Mouse (Mus musculus) neural tube, embryonic 11.5 days (tissue): ENCODE measurements around the gene Hs2st1. TPM values are rescaled to one million over a fixed set of nuclear protein-coding genes. Genes with fewer than 3 reads are reported as not detected.

ENCODE experiments used
- ATAC-seq: fragments of 200-750 bp; cut with Nextera tagmentation; 2 replicates; pipeline ENCODE4 v1.8.0; 2017; ENCODE audit warnings: moderate number of reproducible peaks, mild to moderate bottlenecking, moderate TSS enrichment, moderate library complexity; ENCODE audit not compliant: insufficient read depth, low FRiP score, low TSS enrichment
- DNase-seq: peaks from one replicate; pipeline ENCODE4 v3.0.0-alpha.2; 2015; ENCODE audit warnings: low spot score
- H3K27ac ChIP-seq: fragments of 300-500 bp; sonication (generic); 2 replicates; pipeline ENCODE4 v1.5.1; 2014; ENCODE audit warnings: low read depth, mild to moderate bottlenecking, low read length
- H3K27me3 ChIP-seq: fragments of 300-500 bp; sonication (generic); 2 replicates; pipeline ENCODE4 v1.6.1; 2014; ENCODE audit warnings: mild to moderate bottlenecking, low read length, mixed read lengths; ENCODE audit not compliant: control insufficient read depth, insufficient read depth
- H3K36me3 ChIP-seq: fragments of 300-500 bp; sonication (generic); 2 replicates; pipeline ENCODE4 v1.6.1; 2014; ENCODE audit warnings: mild to moderate bottlenecking, low read length, moderate library complexity, mixed read lengths; ENCODE audit not compliant: control insufficient read depth, insufficient read depth
- H3K4me1 ChIP-seq: fragments of 300-500 bp; sonication (generic); 2 replicates; pipeline ENCODE4 v1.6.1; 2014; ENCODE audit warnings: low read length, mixed read lengths; ENCODE audit not compliant: control insufficient read depth, insufficient read depth
- H3K4me2 ChIP-seq: fragments of 300-500 bp; sonication (generic); 2 replicates; pipeline ENCODE4 v1.6.1; 2014; ENCODE audit warnings: low read depth, mild to moderate bottlenecking, moderate library complexity
- H3K4me3 ChIP-seq: fragments of 300-500 bp; sonication (generic); 2 replicates; pipeline ENCODE4 v1.5.1; 2014; ENCODE audit warnings: low read depth, low read length
- H3K9ac ChIP-seq: fragments of 300-500 bp; sonication (generic); 2 replicates; pipeline ENCODE4 v1.6.1; 2014; ENCODE audit warnings: mild to moderate bottlenecking, low read length
- H3K9me3 ChIP-seq: fragments of 300-500 bp; sonication (generic); 2 replicates; pipeline ENCODE4 v1.6.1; 2016; ENCODE audit warnings: low read length; ENCODE audit not compliant: control insufficient read depth
- WGBS: fragments of 180-500 bp; shearing (Covaris S2); extraction: QIAGEN DNeasy Blood & Tissue Kit; methylation state at CpG from one replicate; pipeline ENCODE4 v1.1.7; 2014; 5-methylcytosine and 5-hydroxymethylcytosine counted together
- polyA plus RNA-seq: library from polyadenylated mRNA; unstranded; fragments of >200 nt; fragmentation: Nextera tagmentation; extraction: Ambion mirVana; gene quantifications from 2 replicates; pipeline ENCODE4 v1.2.1, GENCODE M21; 2014

Gene Hs2st1
- polyA plus RNA-seq, 1 experiment from 2014 or later: 18.1 TPM

- no peak overlapping the region for H3K4me2 ChIP-seq
- no peaks in the 10 kb centered on the region for H3K27me3 ChIP-seq
- ATAC-seq (no peak), DNase-seq (no peak)
- H3K4me1 ChIP-seq: no peaks in the 10 kb centered on the region
- H3K27ac ChIP-seq: no peak overlapping the region
- H3K4me3 ChIP-seq: no peak overlapping the region
- peaks cover 2% of the 10 kb centered on the region for H3K36me3 ChIP-seq
- no peak overlapping the region for H3K9ac ChIP-seq
- WGBS: 91% methylated on average over 7 of the region's 7 CpGs
- H3K9me3 ChIP-seq: no peaks in the 10 kb centered on the region
Measured at GRCm38 (mm10) chr3:144580281-144580680, 10.3 kb upstream of the Hs2st1 start.

DNA sequence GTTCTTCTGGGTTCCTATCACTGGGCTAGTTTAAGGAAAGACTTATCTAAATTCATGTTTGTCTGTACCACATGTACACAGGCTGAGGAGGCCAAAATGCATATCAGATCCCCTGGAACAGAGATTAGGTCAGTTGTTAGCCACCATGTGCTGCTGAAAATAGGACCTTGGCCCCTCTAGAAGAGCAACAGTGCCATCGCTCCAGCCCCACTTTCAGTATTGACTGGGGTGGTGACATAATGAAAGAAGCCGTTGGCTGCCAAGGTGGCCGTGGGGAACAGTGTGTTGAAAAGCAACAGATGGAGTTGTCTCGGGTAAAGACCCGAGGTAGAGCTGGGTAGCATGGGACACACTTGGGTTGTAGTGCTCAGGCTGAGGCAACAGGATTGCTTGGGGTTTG, 9.8 kb upstream of the Hs2st1 start:
- peaks cover 2% of the 10 kb centered on the region for H3K36me3 ChIP-seq
- H3K4me1 ChIP-seq: no peaks in the 10 kb centered on the region
- whole genome bisulfite sequencing: 90% methylated on average over 5 of the region's 5 CpGs
- H3K4me3 ChIP-seq: no peak overlapping the region
- H3K27me3 ChIP-seq: no peaks in the 10 kb centered on the region
- no peak overlapping the region for H3K9ac ChIP-seq
- DNase-seq (no peak), ATAC-seq (no peak)
- H3K9me3 ChIP-seq: no peaks in the 10 kb centered on the region
- H3K4me2 ChIP-seq: no peak overlapping the region
- H3K27ac ChIP-seq: no peak overlapping the region

- H3K9ac ChIP-seq: no peak overlapping the region
- ATAC-seq (no peak), DNase-seq (no peak)
- no peak overlapping the region for H3K4me3 ChIP-seq
- H3K36me3 ChIP-seq: peaks cover 2% of the 10 kb centered on the region
- WGBS: 95% methylated on average over 4 of the region's 4 CpGs
- no peak overlapping the region for H3K4me2 ChIP-seq
- H3K9me3 ChIP-seq: no peaks in the 10 kb centered on the region
- no peaks in the 10 kb centered on the region for H3K4me1 ChIP-seq
- H3K27me3 ChIP-seq: no peaks in the 10 kb centered on the region
- H3K27ac ChIP-seq: no peak overlapping the region
Measured at GRCm38 (mm10) chr3:144578921-144579320, 8.9 kb upstream of the Hs2st1 start.

GRCm38 (mm10) chr3:144577366-144578340, 7.7 kb upstream of the Hs2st1 start:
- Histone ChIP-seq H3K4me1 (no peaks in the 10 kb centered on the region), H3K4me2 (no peak overlapping the region), H3K9ac (no peak overlapping the region), H3K4me3 (no peak overlapping the region), H3K27ac (no peak overlapping the region), H3K9me3 (no peaks in the 10 kb centered on the region), H3K36me3 (peaks cover 2% of the 10 kb centered on the region), H3K27me3 (no peaks in the 10 kb centered on the region)
- WGBS: 89% methylated on average over 10 of the region's 10 CpGs
- DNase-seq (no peak), ATAC-seq (no peak)

DNA sequence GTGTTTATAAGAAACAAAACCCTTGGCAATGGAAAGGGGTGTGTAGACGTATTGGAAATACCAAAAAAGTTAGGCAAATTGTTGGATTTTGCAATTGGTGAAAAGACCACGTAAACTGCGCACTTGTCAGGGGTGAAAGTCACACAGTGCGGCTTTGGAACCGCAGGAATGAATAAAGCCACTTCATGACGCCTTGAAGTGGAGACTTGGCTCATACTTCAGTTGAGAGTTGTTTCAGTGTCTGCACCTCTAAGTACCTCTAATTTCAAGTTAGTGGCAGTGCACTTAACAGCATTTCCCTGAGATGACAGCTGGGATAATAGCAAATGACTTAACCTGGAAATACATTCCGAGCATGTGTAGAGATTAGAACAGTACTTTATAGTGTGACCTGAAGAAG, 4.3 kb upstream of the Hs2st1 start:
- Histone ChIP-seq H3K27ac (no peak overlapping the region), H3K4me2 (no peak overlapping the region), H3K36me3 (no peaks in the 10 kb centered on the region), H3K4me1 (peaks cover 6% of the 10 kb centered on the region; the same call in 1 of the 2 replicates), H3K27me3 (no peaks in the 10 kb centered on the region), H3K9ac (no peak overlapping the region), H3K4me3 (no peak overlapping the region), H3K9me3 (no peaks in the 10 kb centered on the region)
- WGBS: 96% methylated on average over 7 of the region's 7 CpGs
- DNase-seq (no peak), ATAC-seq (no peak)

- no peak for ATAC-seq
- Histone ChIP-seq H3K9me3 (no peaks in the 10 kb centered on the region), H3K36me3 (no peaks in the 10 kb centered on the region), H3K9ac (peak overlapping the region; percentile 91), H3K4me3 (peak overlapping the region; percentile 82), H3K27me3 (no peaks in the 10 kb centered on the region), H3K4me2 (peak overlapping the region; percentile 50), H3K4me1 (peaks cover 13% of the 10 kb centered on the region; the same call in 1 of the 2 replicates), H3K27ac (peak overlapping the region; percentile 95)
- WGBS: under 1% methylated on average over 25 of the region's 25 CpGs
- no peak for DNase-seq
Measured at GRCm38 (mm10) chr3:144570816-144571487, 971 bp upstream of the Hs2st1 start.

DNA sequence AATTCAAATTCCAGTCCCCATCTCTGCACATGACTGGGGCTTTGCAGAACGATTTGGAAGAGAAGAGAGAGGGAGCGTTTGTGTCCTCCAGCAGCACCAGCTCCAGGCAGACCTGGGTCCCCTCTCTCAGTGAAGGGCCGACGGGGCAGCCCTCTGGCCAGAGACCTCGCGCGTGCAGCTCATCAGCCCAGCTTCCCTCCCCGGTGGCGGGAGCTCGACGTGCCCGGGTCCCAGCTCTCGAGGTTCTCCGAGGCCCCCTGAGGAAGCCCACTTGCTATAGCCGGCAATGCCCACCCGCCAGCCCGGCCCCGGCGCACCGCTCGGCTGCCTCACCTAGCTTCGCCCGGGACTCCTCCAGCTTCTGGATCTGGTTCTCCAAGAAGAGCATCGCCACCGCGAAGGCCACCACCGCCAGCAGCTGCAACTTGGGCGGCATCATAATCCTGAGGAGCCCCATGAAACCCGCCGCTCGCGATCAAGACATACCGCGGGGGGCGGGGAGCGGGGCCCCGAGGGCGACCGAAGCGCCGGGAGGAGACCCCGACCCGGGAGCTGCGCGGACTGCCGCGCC, 495 bp downstream of the Hs2st1 start:
- ATAC-seq: peak; percentile 24
- peak; percentile 70 for DNase-seq
- no peaks in the 10 kb centered on the region for H3K27me3 ChIP-seq

DNA sequence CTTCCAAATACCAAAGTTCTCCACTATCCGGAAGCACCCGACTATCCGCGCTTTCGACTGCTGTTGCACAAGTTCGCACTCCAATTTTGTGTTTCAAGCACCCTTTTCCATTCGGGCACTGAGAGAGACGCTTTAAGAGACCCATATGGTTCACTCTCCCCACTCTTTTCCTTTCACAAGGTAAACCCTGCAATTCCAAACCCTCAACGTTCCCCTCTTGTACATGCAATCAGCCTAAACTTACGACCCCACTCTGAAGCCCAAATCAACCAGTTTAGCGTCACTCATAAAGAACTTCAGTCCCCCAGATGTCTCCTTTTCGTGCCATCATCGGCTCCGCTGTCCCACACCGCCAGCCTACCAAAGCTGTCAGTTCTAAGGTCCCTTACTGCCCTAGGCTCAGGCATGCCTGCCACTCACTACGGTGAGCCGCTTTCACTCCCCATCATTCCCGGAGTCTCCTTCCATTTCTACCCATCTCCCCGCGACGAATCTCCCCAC, 1.1 kb downstream of the Hs2st1 start:
- Histone ChIP-seq H3K4me3 (peak overlapping the region; percentile 82), H3K9me3 (no peaks in the 10 kb centered on the region), H3K27me3 (no peaks in the 10 kb centered on the region), H3K4me2 (peak overlapping the region; percentile 87), H3K36me3 (no peaks in the 10 kb centered on the region), H3K4me1 (peaks cover 13% of the 10 kb centered on the region; the same call in 1 of the 2 replicates), H3K27ac (peak overlapping the region; percentile 88), H3K9ac (peak overlapping the region; percentile 86)
- WGBS: under 1% methylated on average over 21 of the region's 21 CpGs
- DNase-seq (no peak), ATAC-seq (no peak)

More for the DNA sequence above, 495 bp downstream of the Hs2st1 start:
- under 1% methylated on average over 46 of the region's 47 CpGs for WGBS
- Histone ChIP-seq H3K36me3 (no peaks in the 10 kb centered on the region), H3K27ac (peak overlapping the region; percentile 88), H3K4me1 (peaks cover 13% of the 10 kb centered on the region; the same call in 1 of the 2 replicates), H3K9me3 (no peaks in the 10 kb centered on the region), H3K4me3 (peak overlapping the region; percentile 82), H3K9ac (peak overlapping the region; percentile 86), H3K4me2 (peak overlapping the region; percentile 87)
